Mouse (Mus musculus): Measurements from ENCODE around the gene Tmem119.

GRCm38 (mm10) chr5:113828481-113828880 is 28.2 kb upstream of the Tmem119 start:
- TF ChIP-seq POLR2A (IDR thresholded peaks at IDR 0.05; ENCODE audit: insufficient read depth, low read depth, low read length) (no peak), CTCF (IDR thresholded peaks at IDR 0.05; ENCODE audit: insufficient read depth, low read depth, low read length) (no peak)
